ENCODE assay signal across 29 mouse cellular contexts in the genomic region with DNA sequence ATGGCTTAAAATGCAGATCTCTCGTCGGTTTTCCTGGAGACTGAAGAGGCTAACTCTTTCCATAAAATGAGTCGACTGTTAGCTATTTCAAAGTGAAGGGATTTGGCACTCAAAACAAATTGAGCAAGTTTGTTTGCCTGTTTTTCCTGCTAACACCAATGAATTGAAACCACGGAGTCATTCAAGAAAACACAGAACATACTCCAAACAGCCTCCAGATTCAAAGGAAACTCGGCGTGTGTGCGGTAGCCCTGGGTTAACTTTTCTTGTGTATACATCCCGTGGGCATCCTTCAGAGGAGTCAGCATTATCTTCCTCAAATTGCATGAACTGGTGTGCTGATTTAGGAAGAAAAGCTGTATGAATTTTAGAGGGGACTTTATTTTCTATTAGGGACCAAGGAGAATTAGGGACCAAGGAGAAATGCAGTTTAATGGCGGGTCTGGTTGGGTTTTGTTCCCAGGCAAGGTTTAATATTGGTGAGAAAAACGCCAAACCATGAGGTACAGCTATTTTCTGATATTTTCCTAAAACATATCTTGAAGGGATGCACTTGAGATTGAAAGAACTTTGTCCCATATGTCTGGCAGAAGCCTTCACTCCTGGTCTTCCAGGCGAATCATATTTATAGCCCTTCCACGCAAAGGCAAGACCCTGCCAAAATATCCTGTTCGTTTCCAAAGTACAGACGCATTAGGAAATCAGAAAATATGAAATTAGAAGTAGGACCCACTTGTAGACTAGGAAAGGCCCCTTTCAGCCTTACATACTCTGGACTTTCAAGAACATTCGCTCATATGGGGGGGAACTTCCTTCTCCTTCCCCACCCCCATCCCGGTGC. TPM values are rescaled to one million over a fixed set of nuclear protein-coding genes. Genes with fewer than 3 reads are reported as not detected.
DNase-seq lines count a peak whose midpoint lies in the region; ATAC-seq lines count a peak whose summit lies in the region.
"Had no signal": no experiment of that assay in that cellular context is flagged by ENCODE, and none has a peak within 500 bp of the region (broad histone marks: within the 10 kb centered on the region; RNA-seq: fewer than 3 reads in every experiment).

No protein-coding gene starts in this region.

- H3K27me3 ChIP-seq in midbrain, embryonic 10.5 days (ENCODE audit: low read depth, poor library complexity, severe bottlenecking), result peaks cover 98% of the 10 kb centered on the region
- peaks cover 72% of the 10 kb centered on the region for H3K27me3 ChIP-seq in midbrain, embryonic 15.5 days (replicated peaks)
- peaks cover 78% of the 10 kb centered on the region for H3K27me3 ChIP-seq in embryonic facial prominence, embryonic 15.5 days

- ATAC-seq in midbrain, embryonic 15.5 days (replicated peaks), result no peak
- no peak for ATAC-seq in embryonic facial prominence, embryonic 15.5 days (ENCODE audit: insufficient number of reproducible peaks, low FRiP score, low TSS enrichment, low read depth)
- ATAC-seq: activated CD4-positive, CD25-positive, alpha-beta regulatory T cell, adult 4 months; inflammation-experienced regulatory T-cells, adult 6 months had no signal

- H3K4me3 ChIP-seq in midbrain, embryonic 10.5 days, result peak overlapping the region; percentile 59; the same call in 1 of the 2 replicates
- H3K4me3 ChIP-seq in midbrain, embryonic 15.5 days, result no peak overlapping the region
- H3K4me3 ChIP-seq in embryonic facial prominence, embryonic 15.5 days (replicated peaks), result 0 out of 2 replicates have a peak overlapping the region, but pooled peaks have one; percentile 30
- H3K4me3 ChIP-seq: hindbrain, embryonic 12.5 days; limb, embryonic 13.5 days; liver, embryonic 13.5 days; neural tube, embryonic 12.5 days had no signal

- 2% methylated on average over 16 of the region's 16 CpGs for WGBS in midbrain, embryonic 10.5 days
- WGBS in midbrain, embryonic 15.5 days, result 2% methylated on average over 16 of the region's 16 CpGs
- WGBS in embryonic facial prominence, embryonic 15.5 days, result 11% methylated on average over 16 of the region's 16 CpGs

- H3K36me3 ChIP-seq in midbrain, embryonic 10.5 days, result no peaks in the 10 kb centered on the region
- no peaks in the 10 kb centered on the region for H3K36me3 ChIP-seq in midbrain, embryonic 15.5 days (replicated peaks)
- H3K36me3 ChIP-seq in embryonic facial prominence, embryonic 15.5 days, result no peaks in the 10 kb centered on the region
- H3K36me3 ChIP-seq: forebrain, embryonic 10.5 days; heart, embryonic 15.5 days; hindbrain, embryonic 12.5 days; limb, embryonic 13.5 days; liver, embryonic 13.5 days; neural tube, embryonic 12.5 days had no signal

- H3K9ac ChIP-seq in midbrain, embryonic 15.5 days, result no peak overlapping the region
- H3K9ac ChIP-seq in embryonic facial prominence, embryonic 15.5 days, result no peak overlapping the region
- H3K9ac ChIP-seq: heart, embryonic 15.5 days; hindbrain, embryonic 12.5 days; limb, embryonic 13.5 days; liver, embryonic 13.5 days; neural tube, embryonic 12.5 days had no signal

- peaks cover 52% of the 10 kb centered on the region for H3K4me1 ChIP-seq in midbrain, embryonic 10.5 days
- H3K4me1 ChIP-seq in midbrain, embryonic 15.5 days, result peaks cover 17% of the 10 kb centered on the region
- H3K4me1 ChIP-seq in embryonic facial prominence, embryonic 15.5 days, result peaks cover 19% of the 10 kb centered on the region
- H3K4me1 ChIP-seq: liver, embryonic 13.5 days had no signal

- no peak overlapping the region for H3K27ac ChIP-seq in midbrain, embryonic 10.5 days (replicated peaks)
- H3K27ac ChIP-seq in midbrain, embryonic 15.5 days, result no peak overlapping the region
- no peak overlapping the region for H3K27ac ChIP-seq in embryonic facial prominence, embryonic 15.5 days (replicated peaks)
- H3K27ac ChIP-seq: forebrain, embryonic 10.5 days; heart, embryonic 15.5 days; hindbrain, embryonic 12.5 days; limb, embryonic 13.5 days; liver, embryonic 13.5 days; macrophage; neural tube, embryonic 12.5 days had no signal

- H3K9me3 ChIP-seq in midbrain, embryonic 10.5 days (replicated peaks), result no peaks in the 10 kb centered on the region
- H3K9me3 ChIP-seq in midbrain, embryonic 15.5 days, result no peaks in the 10 kb centered on the region
- no peaks in the 10 kb centered on the region for H3K9me3 ChIP-seq in embryonic facial prominence, embryonic 15.5 days (replicated peaks)
- H3K9me3 ChIP-seq: forebrain, embryonic 10.5 days; heart, embryonic 15.5 days; hindbrain, embryonic 12.5 days; limb, embryonic 13.5 days; liver, embryonic 13.5 days; neural tube, embryonic 12.5 days had no signal

- H3K4me2 ChIP-seq in midbrain, embryonic 15.5 days, result no peak overlapping the region
- H3K4me2 ChIP-seq in embryonic facial prominence, embryonic 15.5 days (replicated peaks), result no peak overlapping the region
- H3K4me2 ChIP-seq: hindbrain, embryonic 12.5 days; liver, embryonic 13.5 days had no signal

- DNase-seq in embryo, embryonic 10.5 days (ENCODE audit: low spot score), result peak; percentile 63
- no peak for DNase-seq in embryo, embryonic 10 days (ENCODE audit: low spot score)
- DNase-seq in midbrain, embryonic 10.5 days (ENCODE audit: low spot score), result peak; percentile 14
- peak; percentile 16 for DNase-seq in retina, postnatal 1 day
- DNase-seq in frontal cortex, adult 2 months (ENCODE audit: extremely low spot score in 1 of 2, low spot score in 1 of 2), result no peak
- DNase-seq in heart, postnatal 14 days, result no peak
- DNase-seq: adrenal gland, postnatal 14 days; cerebellum, adult 18-20 months; cerebellum, postnatal 25 days; gastrocnemius, postnatal 14 days; heart, adult 18-20 months; kidney, adult 2 months; kidney, postnatal 25 days; liver, embryonic 13.5 days; right cerebral cortex, postnatal 14 days; spleen, adult 18-20 months; thymus, postnatal 36 days had no signal

- intact Hi-C loops in heart, postnatal 14 days (cut with DNase I), result no loop called here

RNA-seq across cellular contexts. Expression of a gene that starts 1.7 kb away (rescaled TPM):
- 27.8 and 47.0 TPM in 2 replicates for polyA plus RNA-seq in midbrain, embryonic 10.5 days (2016; fragmentation: Nextera tagmentation; extraction: Ambion mirVana)
- 41.0 and 60.5 TPM in 2 replicates for polyA plus RNA-seq in midbrain, embryonic 15.5 days (2015; fragmentation: Nextera tagmentation; extraction: Ambion mirVana)
- 82.5 and 88.3 TPM in 2 replicates for polyA plus RNA-seq in embryonic facial prominence, embryonic 15.5 days (2015; fragmentation: Nextera tagmentation; extraction: Ambion mirVana)
- 0.17 TPM in 1 of 2 replicates, not detected in the other for polyA plus RNA-seq in frontal cortex, adult 2 months (2012; rRNA removed)
- total RNA-seq in heart, postnatal 14 days (2021), result under 1 TPM; 0.83 to 0.91 TPM
- total RNA-seq: adrenal gland, postnatal 14 days; layer of hippocampus, postnatal 10 days; left cerebral cortex, adult 8-10 months had no signal
- polyA plus RNA-seq: activated CD4-positive, CD25-positive, alpha-beta regulatory T cell, adult 4 months; macrophage had no signal

Comparison
In these comparisons a context has a peak if more than half of its experiments do, and no peak if none do; other contexts are left out.
1. DNase-seq: peak in embryo, embryonic 10.5 days (single experiment), midbrain, embryonic 10.5 days (single experiment) and retina, postnatal 1 day (single experiment); none in embryo, embryonic 10 days (single experiment), frontal cortex, adult 2 months (0 of 2) and heart, postnatal 14 days (0 of 2).
2. RNA of a gene that starts 1.7 kb away (polyA plus RNA-seq): 82.5 to 88.3 TPM in embryonic facial prominence, embryonic 15.5 days, 41.0 to 60.5 TPM in midbrain, embryonic 15.5 days and 27.8 to 47.0 TPM in midbrain, embryonic 10.5 days; 0.17 TPM in frontal cortex, adult 2 months; every median in the first group is over 10 times any median in the second.